Mouse (Mus musculus): ENCODE results near the gene Adcy3.

- no peak for TF ChIP-seq CTCF (IDR thresholded peaks at IDR 0.05; ENCODE audit: borderline replicate concordance, insufficient read depth, low read length)
- no peak for TF ChIP-seq POLR2A (IDR thresholded peaks at IDR 0.05; ENCODE audit: low read depth, low read length)
Observed at GRCm38 (mm10) chr12:4199271-4199670, 66.4 kb downstream of the Adcy3 start.
